Mouse (Mus musculus): ENCODE measurements around the gene Neb.

DNA sequence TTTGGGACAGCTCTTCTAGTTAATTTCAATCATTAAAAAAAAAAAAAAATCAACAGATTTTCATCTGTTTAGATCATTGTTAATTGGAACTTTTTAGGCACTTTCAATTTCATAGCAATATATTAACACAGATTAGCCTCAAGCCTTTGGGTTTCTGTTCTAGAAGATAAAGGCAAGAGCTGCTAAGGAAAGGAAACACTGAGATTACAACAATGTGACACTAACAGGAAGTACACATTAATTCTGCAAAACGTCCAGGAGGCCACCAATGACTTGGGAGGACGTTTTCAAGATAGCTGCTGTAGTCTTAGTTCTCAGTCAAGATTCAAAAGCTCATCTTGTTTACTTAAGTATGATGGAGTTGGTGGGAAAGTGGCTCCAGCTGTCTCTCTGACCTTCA, 44.7 kb downstream of the Neb start:
- TF ChIP-seq GATA1 (IDR thresholded peaks at IDR 0.05; ENCODE audit: borderline replicate concordance, low read length) (no peak), FLI1 (IDR thresholded peaks at IDR 0.05; ENCODE audit: low read length) (no peak)

All from megakaryocyte, embryonic 14.5 days (primary cell).